30 mouse cellular contexts compared by ENCODE assay signal in the genomic region with DNA sequence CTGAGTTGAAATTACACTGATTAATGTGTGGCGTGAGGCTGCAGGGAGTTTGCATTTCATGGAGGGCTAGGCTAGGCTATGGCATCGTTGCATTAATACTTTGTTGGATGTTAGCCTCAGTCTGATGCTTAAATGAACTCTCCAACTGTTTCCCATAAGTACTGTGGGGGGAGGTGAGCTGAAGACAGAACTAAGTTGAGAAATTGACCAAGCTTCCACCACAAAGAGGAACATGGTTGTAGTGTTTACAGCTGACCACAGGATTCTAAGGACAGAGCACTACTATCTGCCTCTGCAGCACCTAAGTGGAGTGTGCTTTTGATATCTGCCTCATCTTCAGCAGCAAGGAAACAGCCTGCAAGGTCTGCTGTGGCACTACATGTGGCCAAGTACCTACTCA. TPM values are rescaled to one million over a fixed set of nuclear protein-coding genes. Genes with fewer than 3 reads are reported as not detected.
"Had no signal": no experiment of that assay in that cellular context is flagged by ENCODE, and none has a peak within 500 bp of the region (broad histone marks: within the 10 kb centered on the region; RNA-seq: fewer than 3 reads in every experiment).

No protein-coding gene starts in this region.

- H3K4me2 ChIP-seq: heart, embryonic 11.5 days; heart, embryonic 13.5 days; heart, embryonic 15.5 days; limb, embryonic 13.5 days; limb, embryonic 15.5 days had no signal

- H3K9me3 ChIP-seq: heart, embryonic 13.5 days; heart, embryonic 15.5 days; kidney, embryonic 15.5 days; limb, embryonic 13.5 days; limb, embryonic 15.5 days had no signal

- ATAC-seq: hindbrain, embryonic 16.5 days; intestine, embryonic 16.5 days had no signal

- H3K27ac ChIP-seq: gastrocnemius, adult 2 months; heart, adult 2 months; heart, embryonic 13.5 days; heart, embryonic 15.5 days; hindbrain, embryonic 14.5 days; kidney, embryonic 15.5 days; kidney, postnatal 0 days; limb, embryonic 13.5 days; limb, embryonic 15.5 days had no signal

- H3K36me3 ChIP-seq: heart, embryonic 13.5 days; heart, embryonic 15.5 days; kidney, embryonic 15.5 days; limb, embryonic 13.5 days; limb, embryonic 15.5 days had no signal

- DNase-seq: gastrocnemius, adult 2 months; gastrocnemius, postnatal 10 days; gastrocnemius, postnatal 25 days; heart, adult 11 months; heart, adult 2 months; heart, postnatal 14 days; heart, postnatal 36 days; kidney, adult 11 months; kidney, adult 2 months; kidney, adult 9 months; kidney, postnatal 14 days; kidney, postnatal 36 days; layer of hippocampus, adult 9-11 months; layer of hippocampus, postnatal 36 days had no signal

- H3K4me3 ChIP-seq: gastrocnemius, adult 2 months; heart, adult 2 months; heart, embryonic 13.5 days; heart, embryonic 15.5 days; kidney, embryonic 15.5 days; limb, embryonic 13.5 days; limb, embryonic 15.5 days had no signal

- H3K9ac ChIP-seq: heart, embryonic 13.5 days; heart, embryonic 15.5 days; hindbrain, embryonic 14.5 days; kidney, embryonic 15.5 days; limb, embryonic 13.5 days; limb, embryonic 15.5 days had no signal

RNA-seq across cellular contexts. Expression of gene L3mbtl4, which starts 1.5 kb away (rescaled TPM):
- total RNA-seq: gastrocnemius, postnatal 4 days; heart, adult 2 months; heart, postnatal 14 days; heart, postnatal 36 days; hematopoietic stem cell, adult 5-6 weeks; liver, adult 2 months had no signal
- polyA plus RNA-seq: heart, adult 2 months; heart, embryonic 11.5 days; heart, embryonic 15.5 days; heart, postnatal 0 days; hindbrain, embryonic 11.5 days; limb, embryonic 11.5 days; liver, adult 2 months had no signal
